ENCODE assay signal across 23 mouse cellular contexts in genomic region chr3:89103291-89103595, GRCm38 (mm10). TPM values are rescaled to one million over a fixed set of nuclear protein-coding genes. Genes with fewer than 3 reads are reported as not detected.
DNase-seq lines count a peak whose midpoint lies in the region; ATAC-seq and TF ChIP-seq lines count a peak whose summit lies in the region.
"Had no signal": no experiment of that assay in that cellular context is flagged by ENCODE, and none has a peak within 500 bp of the region (broad histone marks: within the 10 kb centered on the region; RNA-seq: fewer than 3 reads in every experiment).

No protein-coding gene starts in this region.

- H3K4me1 ChIP-seq in kidney, postnatal 0 days (replicated peaks; ENCODE audit: insufficient read depth, low read length), result peaks cover 4% of the 10 kb centered on the region; the same call in 1 of the 2 replicates
- no peaks in the 10 kb centered on the region; the same call in 1 of the 2 replicates for H3K4me1 ChIP-seq in kidney, adult 2 months (ENCODE audit: control insufficient read depth, insufficient read depth, low read length)
- H3K4me1 ChIP-seq in bone marrow, adult 2 months (ENCODE audit: control insufficient read depth, insufficient read depth, low read length), result peaks cover 1% of the 10 kb centered on the region; the same call in 1 of the 2 replicates
- H3K4me1 ChIP-seq in limb, embryonic 10.5 days, result peaks cover 32% of the 10 kb centered on the region
- peaks cover 16% of the 10 kb centered on the region for H3K4me1 ChIP-seq in stomach, embryonic 14.5 days (ENCODE audit: control insufficient read depth, insufficient read depth, low read length)

- no peak for TF ChIP-seq POLR2A in kidney, adult 2 months (IDR thresholded peaks at IDR 0.05; ENCODE audit: low read depth, low read length)
- no peak for TF ChIP-seq POLR2A in bone marrow, adult 2 months (IDR thresholded peaks at IDR 0.05; ENCODE audit: borderline replicate concordance, control insufficient read depth, low read depth, low read length)

- H3K36me3 ChIP-seq in kidney, postnatal 0 days (ENCODE audit: insufficient read depth, low read length), result no peaks in the 10 kb centered on the region
- H3K36me3 ChIP-seq in kidney, adult 2 months (ENCODE audit: control insufficient read depth, insufficient read depth, low read length), result no peaks in the 10 kb centered on the region
- H3K36me3 ChIP-seq in limb, embryonic 10.5 days, result peaks cover 22% of the 10 kb centered on the region
- peaks cover 14% of the 10 kb centered on the region; the same call in 1 of the 2 replicates for H3K36me3 ChIP-seq in stomach, embryonic 14.5 days (ENCODE audit: control insufficient read depth, insufficient read depth, low read length)

- TF ChIP-seq CTCF in kidney, postnatal 0 days (IDR thresholded peaks at IDR 0.05; ENCODE audit: low read depth), result no peak
- no peak for TF ChIP-seq CTCF in kidney, adult 2 months (conservative IDR thresholded peaks at IDR 0.05; ENCODE audit: insufficient read depth, insufficient read length, low read depth, low read length)
- no peak for TF ChIP-seq CTCF in bone marrow, adult 2 months (IDR thresholded peaks at IDR 0.05; ENCODE audit: control insufficient read depth, insufficient read depth, low read length)

- no peaks in the 10 kb centered on the region for H3K9me3 ChIP-seq in kidney, postnatal 0 days (replicated peaks; ENCODE audit: low read length)
- no peaks in the 10 kb centered on the region for H3K9me3 ChIP-seq in limb, embryonic 10.5 days (replicated peaks)
- no peaks in the 10 kb centered on the region for H3K9me3 ChIP-seq in stomach, embryonic 14.5 days (ENCODE audit: control insufficient read depth, low read depth, low read length)
- H3K9me3 ChIP-seq: forebrain, embryonic 15.5 days; midbrain, embryonic 12.5 days had no signal

- H3K27me3 ChIP-seq in kidney, postnatal 0 days (ENCODE audit: insufficient read depth, low read length), result no peaks in the 10 kb centered on the region
- no peaks in the 10 kb centered on the region for H3K27me3 ChIP-seq in kidney, adult 2 months (replicated peaks; ENCODE audit: control insufficient read depth, insufficient read depth, low read length)
- no peaks in the 10 kb centered on the region for H3K27me3 ChIP-seq in limb, embryonic 10.5 days (ENCODE audit: low read depth, poor library complexity, severe bottlenecking)
- no peaks in the 10 kb centered on the region for H3K27me3 ChIP-seq in stomach, embryonic 14.5 days (ENCODE audit: control insufficient read depth, insufficient read depth, low read length)
- H3K27me3 ChIP-seq: forebrain, embryonic 15.5 days; midbrain, embryonic 12.5 days had no signal

- H3K4me2 ChIP-seq in kidney, postnatal 0 days (ENCODE audit: low read length), result no peak overlapping the region
- no peak overlapping the region for H3K4me2 ChIP-seq in stomach, embryonic 14.5 days (replicated peaks; ENCODE audit: low read depth, low read length)
- H3K4me2 ChIP-seq: forebrain, embryonic 15.5 days had no signal

- H3K4me3 ChIP-seq in kidney, postnatal 0 days (replicated peaks; ENCODE audit: low read depth, low read length), result no peak overlapping the region
- no peak overlapping the region for H3K4me3 ChIP-seq in kidney, adult 2 months (ENCODE audit: insufficient read depth, low read depth, low read length)
- H3K4me3 ChIP-seq in bone marrow, adult 2 months (replicated peaks; ENCODE audit: control insufficient read depth, low read depth, low read length), result no peak overlapping the region
- no peak overlapping the region for H3K4me3 ChIP-seq in limb, embryonic 10.5 days
- no peak overlapping the region for H3K4me3 ChIP-seq in stomach, embryonic 14.5 days (ENCODE audit: low read depth, low read length)
- H3K4me3 ChIP-seq: forebrain, embryonic 15.5 days; midbrain, embryonic 12.5 days had no signal

- no peak overlapping the region for H3K9ac ChIP-seq in kidney, postnatal 0 days (ENCODE audit: low read depth, low read length)
- H3K9ac ChIP-seq in stomach, embryonic 14.5 days (replicated peaks; ENCODE audit: low read depth, low read length), result no peak overlapping the region
- H3K9ac ChIP-seq: forebrain, embryonic 15.5 days; midbrain, embryonic 12.5 days had no signal

- 61% methylated on average over 4 of the region's 4 CpGs for WGBS in kidney, postnatal 0 days
- WGBS in kidney, adult 2 months, result 61% methylated on average over 4 of the region's 4 CpGs
- WGBS in bone marrow, adult 2 months, result 37% methylated on average over 4 of the region's 4 CpGs
- WGBS in limb, embryonic 10.5 days, result 80% methylated on average over 4 of the region's 4 CpGs
- 62% methylated on average over 4 of the region's 4 CpGs for WGBS in stomach, embryonic 14.5 days

- no peak for ATAC-seq in kidney, postnatal 0 days (replicated peaks; ENCODE audit: low FRiP score, low read depth)
- ATAC-seq in stomach, embryonic 14.5 days (ENCODE audit: insufficient number of reproducible peaks, insufficient read depth, low FRiP score, low read depth), result no peak
- no peak for ATAC-seq in cerebellum, adult (ENCODE audit: insufficient number of reproducible peaks, low FRiP score, low TSS enrichment)
- ATAC-seq: forebrain, embryonic 15.5 days; hindbrain, embryonic 16.5 days had no signal

- DNase-seq in kidney, postnatal 0 days (ENCODE audit: low spot score), result no peak
- no peak for DNase-seq in kidney, adult 2 months
- DNase-seq in limb, embryonic 10.5 days (ENCODE audit: low spot score), result no peak
- DNase-seq in gastrocnemius, postnatal 25 days, result no peak
- DNase-seq in urinary bladder, postnatal 4 days (ENCODE audit: low spot score in 2 of 2), result no peak
- DNase-seq: cerebellum, adult 9-10 months; kidney, postnatal 4 days; lung, postnatal 14 days; retina, postnatal 1 day; thymus, postnatal 36 days had no signal

- 0 out of 2 replicates have a peak overlapping the region, but pooled peaks have one; percentile 19 for H3K27ac ChIP-seq in kidney, postnatal 0 days
- no peak overlapping the region for H3K27ac ChIP-seq in kidney, adult 2 months (ENCODE audit: insufficient read depth, low read depth, low read length)
- H3K27ac ChIP-seq in bone marrow, adult 2 months (ENCODE audit: control insufficient read depth, insufficient read depth, low read depth, low read length, poor library complexity), result peak overlapping the region; percentile 67; the same call in 1 of the 2 replicates
- 0 out of 2 replicates have a peak overlapping the region, but pooled peaks have one; percentile 17 for H3K27ac ChIP-seq in limb, embryonic 10.5 days
- peak overlapping the region; percentile 52; the same call in 1 of the 2 replicates for H3K27ac ChIP-seq in stomach, embryonic 14.5 days (ENCODE audit: low read length)
- H3K27ac ChIP-seq: forebrain, embryonic 15.5 days had no signal

RNA-seq across cellular contexts. Expression of gene Fdps, which starts 1.5 kb away (rescaled TPM):
- polyA plus RNA-seq in kidney, postnatal 0 days (2015; fragmentation: Nextera tagmentation; extraction: Ambion mirVana), result 138 and 150 TPM in 2 replicates
- 40.3 and 54.9 TPM in 2 replicates for polyA plus RNA-seq in kidney, adult 2 months (2012; rRNA removed)
- 21.7 and 30.3 TPM in 2 replicates for polyA plus RNA-seq in bone marrow, adult 2 months (2011; ENCODE audit: insufficient read depth, insufficient read length, low replicate concordance, missing spikeins)
- 361 and 405 TPM in 2 replicates for polyA plus RNA-seq in limb, embryonic 10.5 days (2016; fragmentation: Nextera tagmentation; extraction: Ambion mirVana)
- 247 and 278 TPM in 2 replicates for polyA plus RNA-seq in stomach, embryonic 14.5 days (2014; fragmentation: Nextera tagmentation; extraction: Ambion mirVana)
- 10 to 100 TPM; 26.0 to 27.8 TPM for total RNA-seq in gastrocnemius, postnatal 25 days (2021)

RNA-seq across cellular contexts. Expression of gene Gm43738, which starts 2.3 kb away (rescaled TPM):
- polyA plus RNA-seq in kidney, postnatal 0 days (2015; fragmentation: Nextera tagmentation; extraction: Ambion mirVana), result not detected in 2 replicates
- not detected in 2 replicates for polyA plus RNA-seq in kidney, adult 2 months (2012; rRNA removed)
- polyA plus RNA-seq in bone marrow, adult 2 months (2011; ENCODE audit: insufficient read depth, insufficient read length, low replicate concordance, missing spikeins), result not detected in 2 replicates
- 0.09 TPM in 1 of 2 replicates, not detected in the other for polyA plus RNA-seq in limb, embryonic 10.5 days (2016; fragmentation: Nextera tagmentation; extraction: Ambion mirVana)
- not detected in 2 replicates for polyA plus RNA-seq in stomach, embryonic 14.5 days (2014; fragmentation: Nextera tagmentation; extraction: Ambion mirVana)
- not detected for total RNA-seq in gastrocnemius, postnatal 25 days (2021)
- total RNA-seq: gastrocnemius, adult 18-20 months; heart, adult 8-10 months; heart, postnatal 25 days; neutrophil, adult 5-6 weeks had no signal
- polyA plus RNA-seq: forebrain, embryonic 15.5 days; hindbrain, embryonic 16.5 days; midbrain, embryonic 12.5 days; small intestine, adult 2 months had no signal

RNA-seq across cellular contexts. Expression of gene Rusc1, which starts 10.1 kb away (rescaled TPM):
- 19.8 TPM in 2 replicates for polyA plus RNA-seq in kidney, postnatal 0 days (2015; fragmentation: Nextera tagmentation; extraction: Ambion mirVana)
- polyA plus RNA-seq in kidney, adult 2 months (2012; rRNA removed), result 33.6 and 34.5 TPM in 2 replicates
- polyA plus RNA-seq in bone marrow, adult 2 months (2011; ENCODE audit: insufficient read depth, insufficient read length, low replicate concordance, missing spikeins), result 14.5 and 17.1 TPM in 2 replicates
- polyA plus RNA-seq in limb, embryonic 10.5 days (2016; fragmentation: Nextera tagmentation; extraction: Ambion mirVana), result 9.4 and 13.3 TPM in 2 replicates
- 19.2 and 19.5 TPM in 2 replicates for polyA plus RNA-seq in stomach, embryonic 14.5 days (2014; fragmentation: Nextera tagmentation; extraction: Ambion mirVana)
- total RNA-seq in gastrocnemius, postnatal 25 days (2021), result 10 to 100 TPM; 17.7 to 19.6 TPM

RNA-seq across cellular contexts. Expression of gene Pklr, which starts 32.7 kb away (rescaled TPM):
- polyA plus RNA-seq in kidney, postnatal 0 days (2015; fragmentation: Nextera tagmentation; extraction: Ambion mirVana), result 3.7 and 6.8 TPM in 2 replicates
- polyA plus RNA-seq in kidney, adult 2 months (2012; rRNA removed), result 79.3 and 96.0 TPM in 2 replicates
- 14.3 and 16.0 TPM in 2 replicates for polyA plus RNA-seq in bone marrow, adult 2 months (2011; ENCODE audit: insufficient read depth, insufficient read length, low replicate concordance, missing spikeins)
- polyA plus RNA-seq in limb, embryonic 10.5 days (2016; fragmentation: Nextera tagmentation; extraction: Ambion mirVana), result 3.6 and 4.4 TPM in 2 replicates
- 2.8 and 3.3 TPM in 2 replicates for polyA plus RNA-seq in stomach, embryonic 14.5 days (2014; fragmentation: Nextera tagmentation; extraction: Ambion mirVana)
- total RNA-seq in gastrocnemius, postnatal 25 days (2021), result not detected
- total RNA-seq: gastrocnemius, adult 18-20 months; heart, adult 8-10 months; heart, postnatal 25 days; left cerebral cortex, adult 8-10 months; neutrophil, adult 5-6 weeks had no signal
- polyA plus RNA-seq: myocyte had no signal

RNA-seq across cellular contexts. Expression of gene Hcn3, which starts 56.8 kb away (rescaled TPM):
- polyA plus RNA-seq in kidney, postnatal 0 days (2015; fragmentation: Nextera tagmentation; extraction: Ambion mirVana), result 0.71 and 0.91 TPM in 2 replicates
- 1.1 and 1.4 TPM in 2 replicates for polyA plus RNA-seq in kidney, adult 2 months (2012; rRNA removed)
- 1.6 TPM in 1 of 2 replicates, not detected in the other for polyA plus RNA-seq in bone marrow, adult 2 months (2011; ENCODE audit: insufficient read depth, insufficient read length, low replicate concordance, missing spikeins)
- 1.3 and 1.6 TPM in 2 replicates for polyA plus RNA-seq in limb, embryonic 10.5 days (2016; fragmentation: Nextera tagmentation; extraction: Ambion mirVana)
- 1.4 and 1.9 TPM in 2 replicates for polyA plus RNA-seq in stomach, embryonic 14.5 days (2014; fragmentation: Nextera tagmentation; extraction: Ambion mirVana)
- total RNA-seq in gastrocnemius, postnatal 25 days (2021), result under 1 TPM in 1 of 2 experiments, not detected in 1; 0.43 TPM
